Mouse (Mus musculus) right cerebral cortex, postnatal 14 days (tissue): ENCODE results near the gene Pof1b.
A peak's percentile ranks its signal among the peaks of the same experiment; 100 is the strongest.

ENCODE experiments used
- DNase-seq: peaks from one replicate; pipeline ENCODE4 v3.0.0; 2022

The Pof1b gene

DNA sequence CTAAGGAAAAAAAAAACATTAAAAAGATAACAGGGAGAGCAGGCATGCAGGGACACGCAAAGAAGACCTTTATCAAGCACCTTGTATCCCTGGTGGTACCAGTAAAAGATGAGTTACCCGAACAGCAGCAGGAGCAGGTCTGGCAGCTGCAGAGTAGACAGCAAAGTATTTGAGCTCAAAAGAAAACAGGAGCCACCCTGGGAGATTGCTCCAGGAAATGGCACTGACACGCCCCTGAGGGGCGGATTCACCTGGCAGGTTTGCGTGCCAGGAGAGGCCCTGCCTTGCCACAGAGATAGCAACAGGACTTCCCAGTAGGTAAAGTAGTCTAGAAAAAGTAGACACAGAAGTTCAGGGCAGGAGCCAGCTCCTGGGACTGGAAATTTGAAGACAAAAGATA lies at the start of gene Pof1b:
Pof1b (minus strand) TSS at position 144 of the 400 bp plus-strand sequence.
- DNase-seq: no peak

DNA sequence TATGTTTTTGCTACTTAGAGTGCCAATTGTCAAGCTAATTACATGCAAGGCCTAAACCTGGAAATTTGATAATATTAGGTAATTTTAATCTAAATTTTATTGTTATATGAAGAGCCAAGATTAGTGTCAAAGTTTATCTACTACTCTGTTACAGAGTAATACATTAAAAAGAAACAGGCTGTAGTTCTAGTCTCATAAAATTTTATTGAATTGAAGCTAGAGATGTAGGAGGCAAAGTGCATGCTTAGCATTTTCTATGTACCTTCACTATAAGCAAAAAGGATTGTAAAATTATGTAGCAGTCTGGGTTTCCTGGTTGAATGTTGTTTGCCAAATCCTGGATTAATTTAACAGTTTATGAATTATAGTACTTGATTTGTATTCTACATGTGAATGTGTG lies 18.1 kb upstream of the Pof1b start:
- DNase-seq: no peak

DNA sequence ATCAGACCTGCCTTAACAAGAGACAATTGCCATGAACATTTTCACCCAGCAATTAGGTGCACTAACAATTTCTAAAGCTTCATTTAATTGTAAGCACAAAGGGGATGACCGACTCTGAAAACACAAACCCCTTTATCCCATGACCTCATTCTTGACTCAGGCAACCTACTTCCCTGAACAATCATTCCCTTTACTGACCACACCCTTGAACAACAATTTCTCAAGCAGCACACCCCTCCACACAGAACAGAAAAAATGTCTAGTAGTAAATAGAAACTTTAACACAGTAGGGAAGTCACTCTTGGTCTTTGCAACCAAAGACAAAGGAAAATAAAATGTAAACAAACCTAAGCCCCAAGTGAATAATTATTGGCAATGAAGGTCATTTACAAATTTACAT lies 4.1 kb downstream of the Pof1b start:
- no peak for DNase-seq

DNA sequence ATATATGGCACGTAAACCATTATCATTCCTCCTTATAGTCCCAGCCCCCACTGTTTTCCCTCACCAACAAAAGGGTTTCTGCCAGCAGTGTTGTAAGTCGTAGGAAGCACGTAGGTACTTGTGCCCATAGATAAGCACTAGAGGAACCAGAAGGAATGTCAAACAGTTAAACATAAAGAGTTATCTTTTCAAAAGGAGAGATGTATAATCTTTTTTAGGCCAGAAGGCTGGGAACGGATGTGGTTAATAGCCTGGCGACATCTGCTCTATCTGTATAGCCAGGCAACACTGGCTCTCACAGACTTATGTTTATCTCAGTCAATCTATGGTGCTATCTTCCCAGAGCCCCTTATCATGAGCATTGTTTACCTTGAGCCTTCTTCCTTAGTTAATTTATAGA lies 17.8 kb downstream of the Pof1b start:
- DNase-seq: no peak

DNA sequence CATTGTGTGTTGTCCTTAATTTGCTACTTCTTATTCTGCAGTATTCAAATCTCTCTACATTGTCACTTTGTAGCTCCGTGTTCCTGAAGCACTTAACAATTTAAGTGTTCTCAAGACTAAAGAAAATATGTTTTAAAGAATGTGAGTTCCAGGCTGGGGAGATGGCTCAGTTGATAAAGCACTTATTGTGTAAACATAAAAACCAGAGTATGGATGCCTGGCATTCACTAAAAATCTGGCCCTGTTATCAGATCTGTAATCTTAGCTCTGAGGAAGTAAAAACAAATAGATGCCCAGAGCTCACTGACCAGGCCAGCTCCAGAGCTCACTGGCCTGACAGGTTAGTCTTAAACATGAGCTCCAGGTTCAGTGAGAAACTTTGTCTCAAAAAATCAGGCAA lies 22.9 kb downstream of the Pof1b start:
- no peak for DNase-seq

DNA sequence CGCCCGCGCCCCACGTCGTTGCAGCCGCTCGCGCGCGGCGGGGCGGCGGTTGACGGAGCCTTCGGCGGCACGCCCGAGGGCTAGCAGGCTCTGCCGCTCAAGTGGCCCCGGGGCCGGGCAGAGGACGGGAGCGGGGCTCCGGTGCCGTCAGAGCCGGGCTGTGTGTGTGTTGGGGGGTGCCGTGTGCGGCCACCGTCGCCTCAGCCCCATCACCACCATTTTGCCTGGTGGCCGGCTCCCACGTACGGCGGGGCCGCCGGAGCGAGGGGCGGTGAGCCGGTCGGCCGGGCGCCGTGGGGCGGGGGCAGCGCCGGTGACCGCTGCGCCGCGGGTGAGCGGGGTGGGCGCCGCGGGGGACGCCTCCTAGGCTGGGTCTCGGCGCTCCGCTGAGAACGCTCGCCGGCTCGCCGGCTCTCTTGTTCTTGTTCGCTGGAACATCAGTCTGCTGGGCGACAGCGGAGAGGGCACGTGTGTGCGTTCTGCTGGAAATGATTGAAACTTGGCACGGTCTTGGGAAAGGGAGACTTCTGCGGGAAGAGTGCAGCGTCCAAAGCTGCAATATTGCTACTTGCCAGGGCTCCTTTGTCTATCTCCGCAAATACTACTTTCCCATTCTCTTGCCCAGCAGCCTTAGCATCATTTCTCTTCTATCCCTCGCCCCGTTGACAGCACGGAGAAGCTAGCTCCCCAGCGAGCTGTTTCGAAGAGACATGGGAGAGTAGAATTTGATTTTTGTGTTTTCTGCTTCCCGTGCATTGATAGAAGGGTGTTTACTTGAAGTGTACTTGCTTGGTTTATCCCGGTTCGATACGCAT lies 96.9 kb downstream of the Pof1b start:
- DNase-seq: peak; percentile 11

DNA sequence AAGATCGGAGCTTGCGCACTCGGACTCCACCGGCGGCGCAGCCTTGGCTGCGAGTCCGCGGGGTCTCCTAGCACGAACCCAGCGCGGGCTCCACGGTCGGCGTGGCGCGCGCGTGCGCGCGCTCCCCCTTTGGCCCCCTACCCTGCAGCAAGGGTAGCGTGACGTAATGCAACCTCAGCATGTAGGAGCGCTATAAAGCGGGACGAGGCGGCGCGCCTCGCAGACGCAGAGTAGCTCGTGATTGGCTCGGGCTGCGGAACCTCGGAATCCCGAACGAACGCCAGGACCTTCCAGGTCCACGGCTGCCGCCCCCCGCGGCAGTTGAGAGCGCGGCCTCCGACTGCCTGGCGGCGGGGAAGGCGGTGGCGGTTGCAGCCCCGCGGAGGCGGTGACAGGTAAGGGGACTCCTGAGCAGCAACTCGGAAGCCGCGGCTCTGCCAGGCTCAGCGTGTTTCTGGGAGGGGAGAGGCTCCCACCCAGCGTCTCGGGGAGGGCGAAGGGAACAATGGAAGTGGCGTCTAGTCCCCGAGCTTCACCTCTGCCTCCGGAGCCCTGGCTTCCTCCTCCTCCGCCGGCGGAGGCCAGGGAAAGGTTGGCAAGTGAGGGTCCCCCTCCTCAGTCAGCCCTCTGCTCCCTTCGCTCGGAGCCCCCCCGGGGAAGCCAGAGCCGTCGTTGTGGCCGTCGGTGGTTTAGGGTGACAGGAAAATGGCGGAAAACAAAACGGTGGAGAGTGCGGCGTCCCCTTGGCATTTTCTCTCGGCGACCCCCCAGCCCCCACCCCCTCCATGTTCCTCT lies 97.7 kb downstream of the Pof1b start, which contains the start of gene Zfp711:
Zfp711 (plus strand) TSS at position 16 of the 795 bp plus-strand sequence.
- peak; percentile 70 for DNase-seq
